Mouse (Mus musculus) embryonic facial prominence, embryonic 11.5 days (tissue): Measurements from ENCODE around the gene Acadm. TPM values are rescaled to one million over a fixed set of nuclear protein-coding genes. Genes with fewer than 3 reads are reported as not detected.
A peak's percentile ranks its signal among the peaks of the same experiment; 100 is the strongest.

Source experiments
- ATAC-seq: fragments of 200-750 bp; cut with Nextera tagmentation; replicated peaks from 2 replicates; pipeline ENCODE4 v1.8.0; 2017; ENCODE audit warnings: low read depth; ENCODE audit not compliant: insufficient number of reproducible peaks, low FRiP score, low TSS enrichment
- DNase-seq: peaks from one replicate; pipeline ENCODE4 v3.0.0-alpha.2; 2015; ENCODE audit warnings: low spot score
- H3K27ac ChIP-seq: fragments of 300-500 bp; sonication (generic); replicated peaks from 2 replicates; pipeline ENCODE4 v1.5.1; 2014; ENCODE audit warnings: mild to moderate bottlenecking, low read depth, low read length, control low read depth
- H3K27me3 ChIP-seq: fragments of 300-500 bp; sonication (generic); 2 replicates; pipeline ENCODE4 v1.6.1; 2014; ENCODE audit warnings: mild to moderate bottlenecking, low read length, moderate library complexity, mixed read lengths; ENCODE audit not compliant: control insufficient read depth, insufficient read depth
- H3K36me3 ChIP-seq: fragments of 300-500 bp; sonication (generic); replicated peaks from 2 replicates; pipeline ENCODE4 v1.6.1; 2014; ENCODE audit warnings: low read depth, mild to moderate bottlenecking, low read length, moderate library complexity, mixed read lengths; ENCODE audit not compliant: control insufficient read depth, insufficient read depth
- H3K4me1 ChIP-seq: fragments of 300-500 bp; sonication (generic); 2 replicates; pipeline ENCODE4 v1.6.1; 2014; ENCODE audit warnings: low read length, mixed read lengths; ENCODE audit not compliant: control insufficient read depth, insufficient read depth
- H3K4me2 ChIP-seq: fragments of 300-500 bp; sonication (generic); 2 replicates; pipeline ENCODE4 v1.6.1; 2014; ENCODE audit warnings: low read depth, mild to moderate bottlenecking, control low read depth, low read length, moderate library complexity
- H3K4me3 ChIP-seq: fragments of 300-500 bp; sonication (generic); 2 replicates; pipeline ENCODE4 v1.5.1; 2014; ENCODE audit warnings: low read depth, low read length, control low read depth
- H3K9ac ChIP-seq: fragments of 300-500 bp; sonication (generic); replicated peaks from 2 replicates; pipeline ENCODE4 v1.6.1; 2014; ENCODE audit warnings: mild to moderate bottlenecking, control low read depth, low read length
- H3K9me3 ChIP-seq: fragments of 300-500 bp; sonication (generic); replicated peaks from 2 replicates; pipeline ENCODE4 v1.6.1; 2016; ENCODE audit warnings: mild to moderate bottlenecking, low read length, inconsistent platforms, mixed read lengths; ENCODE audit not compliant: control insufficient read depth
- WGBS: fragments of 180-500 bp; shearing (Covaris S2); extraction: QIAGEN DNeasy Blood & Tissue Kit; methylation state at CpG from one replicate; pipeline ENCODE4 v1.1.7; 2014; 5-methylcytosine and 5-hydroxymethylcytosine counted together
- polyA plus RNA-seq: library from polyadenylated mRNA; unstranded; fragments of >200 nt; fragmentation: Nextera tagmentation; extraction: Ambion mirVana; gene quantifications from 2 replicates; pipeline ENCODE4 v1.2.1, GENCODE M21; 2014

Acadm gene
- polyA plus RNA-seq, 1 experiment from 2014 or later: 55.3 TPM

- ATAC-seq (peak; percentile 97), DNase-seq (peak; percentile 96)
- Histone ChIP-seq H3K4me1 (no peaks in the 10 kb centered on the region), H3K4me3 (peak within 1 kb of the TSS; percentile 94), H3K4me2 (peak within 1 kb of the TSS; percentile 68), H3K36me3 (peaks cover 15% of the 10 kb centered on the region), H3K9ac (peak within 1 kb of the TSS; percentile 98), H3K9me3 (no peaks in the 10 kb centered on the region), H3K27ac (peak within 1 kb of the TSS; percentile 83), H3K27me3 (no peaks in the 10 kb centered on the region)
- under 1% methylated on average over 61 of the region's 65 CpGs for WGBS
Observed at GRCm38 (mm10) chr3:153912546-153913509, 31.6 kb downstream of the Acadm start, which contains the start of gene Rabggtb. Rabggtb (minus strand) TSS chr3:153913009.

DNA sequence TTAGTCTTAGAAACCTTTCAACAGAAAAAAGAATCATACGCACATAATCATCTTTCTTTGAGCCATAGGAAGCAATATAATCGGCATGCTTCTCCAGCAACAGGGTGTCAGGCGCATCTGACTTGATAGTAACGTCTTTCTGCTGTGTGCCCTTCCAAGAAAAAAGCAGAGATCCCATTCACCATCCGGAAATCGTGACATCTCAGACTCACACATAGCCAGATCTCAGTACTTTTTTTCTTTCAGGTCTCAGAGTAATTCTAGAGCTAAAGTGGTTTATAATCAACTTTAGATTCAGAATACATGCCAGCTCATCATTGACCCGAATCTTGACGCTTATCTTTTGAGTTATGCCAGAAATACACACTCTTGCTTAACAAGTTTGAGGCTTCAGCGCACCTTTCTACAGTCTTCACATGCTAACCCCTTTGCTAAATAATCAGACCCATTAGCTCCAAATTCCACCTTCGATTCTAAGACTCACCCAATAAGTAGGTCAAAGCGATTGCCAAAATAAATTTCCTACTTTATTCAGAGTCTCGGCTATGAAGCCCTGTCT is 32.5 kb downstream of the Acadm start:
- no peak for DNase-seq
- WGBS: 3% methylated on average over 12 of the region's 12 CpGs
- peak overlapping the region; percentile 94 for H3K4me3 ChIP-seq
- peak overlapping the region; percentile 98 for H3K9ac ChIP-seq
- H3K4me2 ChIP-seq: peak overlapping the region; percentile 60
- H3K27me3 ChIP-seq: no peaks in the 10 kb centered on the region
- H3K4me1 ChIP-seq: no peaks in the 10 kb centered on the region
- H3K9me3 ChIP-seq: no peaks in the 10 kb centered on the region
- H3K27ac ChIP-seq: no peak overlapping the region
- peaks cover 15% of the 10 kb centered on the region for H3K36me3 ChIP-seq
- no peak for ATAC-seq

- 47% methylated on average over 8 of the region's 8 CpGs for WGBS
- no peaks in the 10 kb centered on the region for H3K27me3 ChIP-seq
- H3K4me2 ChIP-seq: peak overlapping the region; percentile 60
- H3K4me1 ChIP-seq: no peaks in the 10 kb centered on the region
- H3K36me3 ChIP-seq: peaks cover 15% of the 10 kb centered on the region
- peak overlapping the region; percentile 98 for H3K9ac ChIP-seq
- no peak for ATAC-seq
- H3K4me3 ChIP-seq: peak overlapping the region; percentile 94
- DNase-seq: no peak
- no peak overlapping the region for H3K27ac ChIP-seq
- no peaks in the 10 kb centered on the region for H3K9me3 ChIP-seq
Observed at GRCm38 (mm10) chr3:153911197-153911881, 33.1 kb downstream of the Acadm start.

DNA sequence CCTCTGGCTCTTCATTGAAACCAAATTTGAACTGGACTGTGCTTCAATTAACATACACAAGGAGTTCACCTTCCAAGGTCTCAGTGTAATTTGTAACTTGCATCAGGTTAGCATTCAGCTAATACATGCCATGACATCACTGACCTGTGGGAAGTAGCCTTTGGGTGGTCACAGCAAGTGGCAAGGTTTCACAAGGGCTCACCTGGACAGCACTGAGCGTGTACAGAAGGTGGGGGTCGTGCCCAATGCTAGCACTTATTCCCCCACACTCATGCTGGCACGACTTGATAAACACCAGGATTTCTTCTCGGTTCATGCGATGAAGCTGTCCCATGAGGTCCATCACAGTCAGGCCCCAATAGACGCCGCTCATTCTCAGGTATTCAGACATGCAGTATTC is 33.9 kb downstream of the Acadm start:
- no peak overlapping the region for H3K4me3 ChIP-seq
- no peak overlapping the region for H3K9ac ChIP-seq
- 71% methylated on average over 7 of the region's 7 CpGs for WGBS

GRCm38 (mm10) chr3:153908919-153909318 is 35.5 kb downstream of the Acadm start:
- Histone ChIP-seq H3K4me2 (no peak overlapping the region), H3K27me3 (no peaks in the 10 kb centered on the region), H3K27ac (no peak overlapping the region), H3K36me3 (peaks cover 22% of the 10 kb centered on the region), H3K4me3 (no peak overlapping the region), H3K4me1 (no peaks in the 10 kb centered on the region), H3K9ac (no peak overlapping the region), H3K9me3 (no peaks in the 10 kb centered on the region)
- no peak for DNase-seq
- ATAC-seq: no peak
- 72% methylated on average over 5 of the region's 5 CpGs for WGBS

More for the DNA sequence above, 33.9 kb downstream of the Acadm start:
- DNase-seq: no peak
- peak overlapping the region; percentile 11; the same call in 1 of the 2 replicates for H3K4me2 ChIP-seq
- H3K27ac ChIP-seq: no peak overlapping the region
- H3K9me3 ChIP-seq: no peaks in the 10 kb centered on the region
- no peaks in the 10 kb centered on the region for H3K27me3 ChIP-seq
- no peaks in the 10 kb centered on the region for H3K4me1 ChIP-seq
- peaks cover 20% of the 10 kb centered on the region for H3K36me3 ChIP-seq
- no peak for ATAC-seq

- no peak within 1 kb of the TSS for H3K4me3 ChIP-seq
- no peak for DNase-seq
- H3K4me1 ChIP-seq: no peaks in the 10 kb centered on the region
- no peak for ATAC-seq
- WGBS: 88% methylated on average over 9 of the region's 9 CpGs
- H3K9me3 ChIP-seq: no peaks in the 10 kb centered on the region
- H3K9ac ChIP-seq: no peak within 1 kb of the TSS
- no peaks in the 10 kb centered on the region for H3K27me3 ChIP-seq
- H3K27ac ChIP-seq: no peak within 1 kb of the TSS; the same call in 1 of the 2 replicates
- H3K4me2 ChIP-seq: no peak within 1 kb of the TSS
- peaks cover 22% of the 10 kb centered on the region for H3K36me3 ChIP-seq
Observed at GRCm38 (mm10) chr3:153906136-153906871, 38.1 kb downstream of the Acadm start, which contains the start of gene Msh4. Msh4 (minus strand) TSS chr3:153906138.

GRCm38 (mm10) chr3:153905251-153906135 is 38.9 kb downstream of the Acadm start:
- Histone ChIP-seq H3K4me3 (no peak overlapping the region), H3K4me1 (no peaks in the 10 kb centered on the region), H3K9me3 (no peaks in the 10 kb centered on the region), H3K27ac (no peak overlapping the region; the same call in 1 of the 2 replicates), H3K36me3 (peaks cover 20% of the 10 kb centered on the region), H3K4me2 (no peak overlapping the region), H3K27me3 (no peaks in the 10 kb centered on the region), H3K9ac (no peak overlapping the region)
- ATAC-seq: peak; percentile 35; the same call in 1 of the 2 replicates
- WGBS: 87% methylated on average over 49 of the region's 49 CpGs
- DNase-seq: no peak
